Mouse (Mus musculus): ENCODE measurements around the gene Tbkbp1. TPM values are rescaled to one million over a fixed set of nuclear protein-coding genes. Genes with fewer than 3 reads are reported as not detected.

The Tbkbp1 gene
- polyA plus RNA-seq (2012; rRNA removed) = 7.5 and 11.4 TPM in 2 replicates

DNA sequence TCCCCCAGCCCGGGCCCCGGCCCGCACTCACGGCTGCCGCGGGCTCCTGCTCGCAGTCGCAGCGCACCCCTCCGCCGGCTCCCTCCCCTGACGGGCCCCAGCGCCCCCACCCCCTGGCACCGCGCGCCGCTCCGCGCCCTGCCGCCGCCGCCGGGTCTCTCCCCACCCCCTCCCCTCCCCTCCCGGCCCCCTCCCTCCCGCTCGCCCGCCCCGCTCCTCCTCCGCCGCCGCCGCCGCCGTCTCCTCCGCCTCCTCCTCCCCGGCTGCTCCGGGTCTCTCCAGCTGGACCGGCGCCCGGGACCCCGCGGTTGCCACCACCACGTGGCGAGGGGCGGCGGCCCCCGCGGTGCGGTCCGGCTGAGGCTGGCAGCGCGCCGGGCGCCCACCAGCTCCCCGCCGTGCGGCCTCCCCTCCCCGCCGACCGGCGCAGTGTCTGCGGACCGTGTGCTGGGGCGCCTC is at the start of gene Tbkbp1:
Gene Tbkbp1 (minus strand): TSS at position 153 of the 459 bp plus-strand sequence.
- H3K4me1 ChIP-seq (ENCODE audit: control insufficient read depth, insufficient read depth, insufficient read length, low read length) = peaks cover 8% of the 10 kb centered on the region
- H3K27ac ChIP-seq (ENCODE audit: insufficient read depth, low read depth, low read length) = peak within 1 kb of the TSS; percentile 43
- 0 out of 2 replicates have a peak, but pooled peaks cover 2% of the 10 kb centered on the region for H3K36me3 ChIP-seq (ENCODE audit: control insufficient read depth, insufficient read depth, low read length)
- peaks cover 19% of the 10 kb centered on the region for H3K27me3 ChIP-seq (ENCODE audit: control insufficient read depth, insufficient read depth, low read length)
- WGBS = 2% methylated on average over 18 of the region's 64 CpGs
- TF ChIP-seq POLR2A (IDR thresholded peaks at IDR 0.05; ENCODE audit: low read depth, low read length) (no peak), CTCF (IDR thresholded peaks at IDR 0.05; ENCODE audit: extremely low read depth, insufficient read length, insufficient replicate concordance, low read depth, low read length) (no peak)
- peak within 1 kb of the TSS; percentile 76 for H3K4me3 ChIP-seq (ENCODE audit: low read depth, low read length)

GRCm38 (mm10) chr11:97199519-97199918 is 48.2 kb upstream of the Tbkbp1 start:
- no peak overlapping the region for H3K4me3 ChIP-seq (ENCODE audit: low read depth, low read length)
- H3K36me3 ChIP-seq (ENCODE audit: control insufficient read depth, insufficient read depth, low read length) = no peaks in the 10 kb centered on the region
- no peak overlapping the region for H3K27ac ChIP-seq (ENCODE audit: insufficient read depth, low read depth, low read length)
- 71% methylated on average over 6 of the region's 6 CpGs for WGBS
- TF ChIP-seq CTCF (IDR thresholded peaks at IDR 0.05; ENCODE audit: extremely low read depth, insufficient read length, insufficient replicate concordance, low read depth, low read length) (no peak), POLR2A (IDR thresholded peaks at IDR 0.05; ENCODE audit: low read depth, low read length) (no peak)
- H3K27me3 ChIP-seq (ENCODE audit: control insufficient read depth, insufficient read depth, low read length) = no peaks in the 10 kb centered on the region
- no peaks in the 10 kb centered on the region for H3K4me1 ChIP-seq (ENCODE audit: control insufficient read depth, insufficient read depth, insufficient read length, low read length)

DNA sequence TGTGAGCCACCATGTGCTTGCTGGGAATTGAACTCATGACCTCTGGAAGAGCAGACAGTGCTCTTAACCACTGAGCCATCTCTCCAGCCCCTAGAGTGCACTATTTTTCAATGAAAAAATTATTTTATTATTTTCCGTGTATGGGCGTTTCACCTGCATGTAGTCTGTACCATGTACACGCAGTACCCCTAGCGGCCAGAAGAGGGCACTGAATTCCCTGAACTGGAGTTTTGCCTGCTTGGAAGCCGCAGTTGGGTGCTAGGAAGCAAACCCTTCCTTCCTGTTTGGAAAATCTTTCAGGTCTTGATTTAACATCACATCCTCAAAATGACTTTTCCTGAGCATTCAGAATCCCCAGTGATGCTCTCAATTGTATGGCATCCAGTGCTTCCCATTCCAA is 47.3 kb upstream of the Tbkbp1 start:
- 27% methylated on average over 5 of the region's 5 CpGs for WGBS
- H3K27ac ChIP-seq (ENCODE audit: insufficient read depth, low read depth, low read length) = no peak overlapping the region
- no peaks in the 10 kb centered on the region for H3K4me1 ChIP-seq (ENCODE audit: control insufficient read depth, insufficient read depth, insufficient read length, low read length)
- H3K36me3 ChIP-seq (ENCODE audit: control insufficient read depth, insufficient read depth, low read length) = no peaks in the 10 kb centered on the region
- H3K27me3 ChIP-seq (ENCODE audit: control insufficient read depth, insufficient read depth, low read length) = no peaks in the 10 kb centered on the region
- no peak overlapping the region for H3K4me3 ChIP-seq (ENCODE audit: low read depth, low read length)
- peak; percentile 76 for TF ChIP-seq CTCF (IDR thresholded peaks at IDR 0.05; ENCODE audit: extremely low read depth, insufficient read length, insufficient replicate concordance, low read depth, low read length)
- TF ChIP-seq POLR2A (IDR thresholded peaks at IDR 0.05; ENCODE audit: low read depth, low read length) = no peak

DNA sequence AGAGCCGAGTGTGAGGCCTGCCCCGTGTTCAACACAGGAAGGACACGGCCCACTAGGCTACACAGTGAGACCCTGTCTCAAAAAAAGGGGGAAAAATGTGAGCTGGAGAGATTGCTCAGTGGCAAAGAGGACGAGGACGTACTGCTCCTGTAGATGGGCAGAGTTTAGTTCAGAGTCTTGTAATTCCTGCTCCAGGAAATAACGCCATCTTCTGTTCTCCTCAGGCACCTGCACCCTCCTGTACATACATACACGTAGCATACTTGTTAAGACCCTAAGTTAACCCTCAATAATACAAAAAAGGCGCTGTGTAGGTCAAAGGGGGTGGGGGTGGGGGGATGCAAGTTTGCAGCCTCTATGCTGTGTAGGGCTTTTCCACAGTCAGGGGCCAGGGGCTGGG is 45.7 kb upstream of the Tbkbp1 start:
- TF ChIP-seq CTCF (IDR thresholded peaks at IDR 0.05; ENCODE audit: extremely low read depth, insufficient read length, insufficient replicate concordance, low read depth, low read length) (no peak), POLR2A (IDR thresholded peaks at IDR 0.05; ENCODE audit: low read depth, low read length) (no peak)
- Histone ChIP-seq H3K27me3 (ENCODE audit: control insufficient read depth, insufficient read depth, low read length) (no peaks in the 10 kb centered on the region), H3K4me3 (ENCODE audit: low read depth, low read length) (no peak overlapping the region), H3K27ac (ENCODE audit: insufficient read depth, low read depth, low read length) (no peak overlapping the region), H3K36me3 (ENCODE audit: control insufficient read depth, insufficient read depth, low read length) (no peaks in the 10 kb centered on the region), H3K4me1 (ENCODE audit: control insufficient read depth, insufficient read depth, insufficient read length, low read length) (no peaks in the 10 kb centered on the region)
- 82% methylated on average over 8 of the region's 8 CpGs for WGBS

DNA sequence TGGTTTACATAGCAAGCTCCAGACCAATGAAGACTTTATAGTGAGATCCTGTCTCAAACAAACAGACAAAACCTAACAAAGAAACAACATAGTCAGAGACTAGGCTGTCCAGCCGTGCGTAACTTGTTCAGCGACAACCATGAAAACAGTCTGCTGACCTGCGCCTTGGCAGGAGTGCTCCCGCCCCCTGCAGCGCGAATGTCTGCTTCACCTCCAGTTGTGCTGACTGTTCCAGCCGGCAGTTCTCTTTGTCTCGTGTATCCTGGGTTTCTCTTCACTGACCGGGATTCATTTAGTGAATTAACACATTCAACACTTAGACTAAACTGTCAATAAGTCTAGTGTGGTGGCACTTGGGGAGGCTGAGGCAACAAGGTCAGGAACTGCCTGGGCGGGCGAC is 45.2 kb upstream of the Tbkbp1 start:
- Histone ChIP-seq H3K4me3 (ENCODE audit: low read depth, low read length) (no peak overlapping the region), H3K27ac (ENCODE audit: insufficient read depth, low read depth, low read length) (no peak overlapping the region), H3K36me3 (ENCODE audit: control insufficient read depth, insufficient read depth, low read length) (no peaks in the 10 kb centered on the region), H3K4me1 (ENCODE audit: control insufficient read depth, insufficient read depth, insufficient read length, low read length) (no peaks in the 10 kb centered on the region), H3K27me3 (ENCODE audit: control insufficient read depth, insufficient read depth, low read length) (no peaks in the 10 kb centered on the region)
- WGBS = 78% methylated on average over 12 of the region's 12 CpGs
- TF ChIP-seq POLR2A (IDR thresholded peaks at IDR 0.05; ENCODE audit: low read depth, low read length) = no peak
- TF ChIP-seq CTCF (IDR thresholded peaks at IDR 0.05; ENCODE audit: extremely low read depth, insufficient read length, insufficient replicate concordance, low read depth, low read length) = no peak

DNA sequence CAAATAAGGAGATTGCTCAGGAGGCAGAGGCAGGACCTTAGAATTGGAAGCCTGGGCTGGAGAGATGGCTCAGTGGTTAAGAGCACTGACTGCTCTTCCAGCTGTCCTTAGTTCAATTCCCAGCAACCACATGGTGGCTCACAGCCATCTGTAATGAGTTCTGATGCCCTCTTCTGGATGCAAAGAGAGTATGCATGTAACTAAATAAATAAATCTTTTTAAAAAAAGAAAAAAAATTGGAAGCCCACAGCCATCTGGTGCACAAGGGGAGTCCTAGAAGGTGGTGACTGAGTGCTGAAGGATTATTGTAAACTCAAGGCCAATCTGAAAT is 41.3 kb upstream of the Tbkbp1 start:
- no peak overlapping the region for H3K27ac ChIP-seq (ENCODE audit: insufficient read depth, low read depth, low read length)
- H3K27me3 ChIP-seq (ENCODE audit: control insufficient read depth, insufficient read depth, low read length) = no peaks in the 10 kb centered on the region
- no peaks in the 10 kb centered on the region; the same call in 1 of the 2 replicates for H3K4me1 ChIP-seq (ENCODE audit: control insufficient read depth, insufficient read depth, insufficient read length, low read length)
- TF ChIP-seq CTCF (IDR thresholded peaks at IDR 0.05; ENCODE audit: extremely low read depth, insufficient read length, insufficient replicate concordance, low read depth, low read length) (no peak), POLR2A (IDR thresholded peaks at IDR 0.05; ENCODE audit: low read depth, low read length) (no peak)
- H3K36me3 ChIP-seq (ENCODE audit: control insufficient read depth, insufficient read depth, low read length) = no peaks in the 10 kb centered on the region
- H3K4me3 ChIP-seq (ENCODE audit: low read depth, low read length) = no peak overlapping the region

DNA sequence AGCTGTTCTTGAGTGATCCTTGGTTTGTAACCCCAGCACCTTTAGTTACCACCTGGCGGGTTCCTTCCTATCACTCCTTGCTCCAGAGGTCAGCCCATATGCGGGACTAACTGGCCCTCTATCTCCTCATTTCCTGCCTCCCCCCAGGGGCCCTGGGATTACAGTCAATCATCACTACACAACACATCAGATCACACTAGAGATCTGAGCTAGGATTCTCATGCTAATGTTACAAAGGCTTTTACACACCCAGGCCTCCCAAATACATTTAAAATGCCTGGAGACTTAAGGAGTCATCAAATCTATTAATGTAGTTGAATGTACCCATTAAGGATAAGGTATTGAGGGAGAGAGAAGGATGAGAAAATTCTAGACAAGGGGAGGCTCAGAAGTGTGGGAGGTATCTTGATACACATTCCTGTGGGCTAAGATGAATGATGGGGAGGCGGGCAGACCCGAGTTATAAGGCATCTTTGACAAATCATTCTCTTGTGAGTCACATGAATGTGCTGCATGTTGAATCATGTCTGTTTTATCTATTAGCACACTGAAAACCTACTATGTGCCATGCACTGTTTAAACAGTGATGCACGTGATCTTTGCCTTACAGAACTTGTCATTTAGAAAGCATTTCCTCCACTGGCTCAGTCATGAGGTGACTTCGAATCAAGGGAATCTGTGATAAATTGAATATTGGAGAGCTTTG is 40.8 kb upstream of the Tbkbp1 start:
- no peak for TF ChIP-seq POLR2A (IDR thresholded peaks at IDR 0.05; ENCODE audit: low read depth, low read length)
- TF ChIP-seq CTCF (IDR thresholded peaks at IDR 0.05; ENCODE audit: extremely low read depth, insufficient read length, insufficient replicate concordance, low read depth, low read length) = no peak
- no peaks in the 10 kb centered on the region; the same call in 1 of the 2 replicates for H3K4me1 ChIP-seq (ENCODE audit: control insufficient read depth, insufficient read depth, insufficient read length, low read length)
- H3K4me3 ChIP-seq (ENCODE audit: low read depth, low read length) = no peak overlapping the region
- no peaks in the 10 kb centered on the region for H3K27me3 ChIP-seq (ENCODE audit: control insufficient read depth, insufficient read depth, low read length)
- H3K36me3 ChIP-seq (ENCODE audit: control insufficient read depth, insufficient read depth, low read length) = no peaks in the 10 kb centered on the region
- H3K27ac ChIP-seq (ENCODE audit: insufficient read depth, low read depth, low read length) = no peak overlapping the region
- WGBS = 81% methylated on average over 6 of the region's 6 CpGs

All from small intestine, adult 2 months (tissue).